Mouse (Mus musculus): ENCODE measurements around the gene Emc6. TPM values are rescaled to one million over a fixed set of nuclear protein-coding genes. Genes with fewer than 3 reads are reported as not detected.

Emc6 gene
- total and polyA plus RNA-seq, 3 experiments, result 50.5 to 98.5 (median 80.5) TPM

DNA sequence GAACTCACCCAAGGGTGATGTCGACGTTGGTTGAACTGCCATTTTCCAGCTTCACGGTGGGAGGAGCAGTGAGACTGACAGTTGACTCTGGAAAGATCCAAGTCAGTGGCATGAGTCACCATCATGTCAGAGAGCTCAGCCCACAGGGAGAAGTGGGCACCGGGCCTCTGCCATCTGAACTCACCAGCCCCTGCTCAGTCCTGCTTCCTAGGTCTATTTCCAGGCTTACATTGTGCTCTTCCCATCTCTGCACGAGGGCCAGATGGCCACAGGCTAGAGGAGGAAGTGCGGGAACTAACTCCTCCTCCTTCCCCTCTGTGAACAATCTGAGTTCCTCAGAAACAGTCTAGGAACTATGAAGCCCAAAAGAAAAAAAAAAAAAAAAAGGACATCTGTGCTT, 16.2 kb upstream of the Emc6 start:
- Histone ChIP-seq H3K4me3 (no peak overlapping the region), H3K79me2 (replicated peaks; ENCODE audit: control insufficient read depth, insufficient read depth, low read length) (no peaks in the 10 kb centered on the region), H3K27me3 (ENCODE audit: control insufficient read depth, insufficient read depth, low read length) (no peaks in the 10 kb centered on the region), H3K4me1 (ENCODE audit: control insufficient read depth, insufficient read depth, low read length) (peaks cover 2% of the 10 kb centered on the region; the same call in 1 of the 2 replicates), H3K27ac (no peak overlapping the region), H3K36me3 (ENCODE audit: control insufficient read depth, insufficient read depth, low read length) (no peaks in the 10 kb centered on the region), H3K9ac (ENCODE audit: low read depth, low read length) (no peak overlapping the region)
- 54% methylated on average over 6 of the region's 6 CpGs for WGBS
- TF ChIP-seq CTCF (IDR thresholded peaks at IDR 0.05) (no peak), POLR2A (IDR thresholded peaks at IDR 0.05; ENCODE audit: insufficient read depth, low read depth, low read length) (no peak), EP300 (IDR thresholded peaks at IDR 0.05; ENCODE audit: insufficient read depth, low read depth, low read length) (no peak)
- peak in 1 of 2 experiments; percentile 40 for DNase-seq
- intact Hi-C loops (cut with DNase I), result no loop called here

DNA sequence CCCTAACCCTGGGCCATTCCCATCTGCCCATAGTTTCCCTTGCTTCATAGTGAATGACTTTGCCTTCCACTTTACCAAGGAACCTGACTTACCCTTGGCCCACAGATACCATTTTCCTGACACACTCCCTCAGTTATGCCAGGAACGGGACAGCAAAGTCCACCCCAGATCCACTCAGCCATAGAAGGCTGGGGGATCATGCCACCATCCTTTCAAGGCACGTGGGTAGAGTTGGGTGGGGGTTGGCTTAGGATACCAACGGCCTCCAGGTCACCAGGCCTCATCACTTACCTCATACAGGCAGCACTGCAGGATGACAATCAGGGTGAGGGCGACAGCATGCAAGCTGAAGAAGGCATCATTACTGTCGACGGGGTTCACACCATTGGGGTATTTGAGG, 10.4 kb upstream of the Emc6 start:
- Histone ChIP-seq H3K27me3 (ENCODE audit: control insufficient read depth, insufficient read depth, low read length) (no peaks in the 10 kb centered on the region), H3K4me3 (no peak overlapping the region), H3K9ac (ENCODE audit: low read depth, low read length) (no peak overlapping the region), H3K36me3 (ENCODE audit: control insufficient read depth, insufficient read depth, low read length) (no peaks in the 10 kb centered on the region), H3K4me1 (ENCODE audit: control insufficient read depth, insufficient read depth, low read length) (no peaks in the 10 kb centered on the region), H3K27ac (no peak overlapping the region), H3K79me2 (replicated peaks; ENCODE audit: control insufficient read depth, insufficient read depth, low read length) (no peaks in the 10 kb centered on the region)
- TF ChIP-seq EP300 (IDR thresholded peaks at IDR 0.05; ENCODE audit: insufficient read depth, low read depth, low read length) (no peak), CTCF (IDR thresholded peaks at IDR 0.05) (no peak), POLR2A (IDR thresholded peaks at IDR 0.05; ENCODE audit: insufficient read depth, low read depth, low read length) (no peak)
- WGBS, result 86% methylated on average over 6 of the region's 6 CpGs
- DNase-seq, result no peak
- intact Hi-C loops (cut with DNase I), result no loop called here

DNA sequence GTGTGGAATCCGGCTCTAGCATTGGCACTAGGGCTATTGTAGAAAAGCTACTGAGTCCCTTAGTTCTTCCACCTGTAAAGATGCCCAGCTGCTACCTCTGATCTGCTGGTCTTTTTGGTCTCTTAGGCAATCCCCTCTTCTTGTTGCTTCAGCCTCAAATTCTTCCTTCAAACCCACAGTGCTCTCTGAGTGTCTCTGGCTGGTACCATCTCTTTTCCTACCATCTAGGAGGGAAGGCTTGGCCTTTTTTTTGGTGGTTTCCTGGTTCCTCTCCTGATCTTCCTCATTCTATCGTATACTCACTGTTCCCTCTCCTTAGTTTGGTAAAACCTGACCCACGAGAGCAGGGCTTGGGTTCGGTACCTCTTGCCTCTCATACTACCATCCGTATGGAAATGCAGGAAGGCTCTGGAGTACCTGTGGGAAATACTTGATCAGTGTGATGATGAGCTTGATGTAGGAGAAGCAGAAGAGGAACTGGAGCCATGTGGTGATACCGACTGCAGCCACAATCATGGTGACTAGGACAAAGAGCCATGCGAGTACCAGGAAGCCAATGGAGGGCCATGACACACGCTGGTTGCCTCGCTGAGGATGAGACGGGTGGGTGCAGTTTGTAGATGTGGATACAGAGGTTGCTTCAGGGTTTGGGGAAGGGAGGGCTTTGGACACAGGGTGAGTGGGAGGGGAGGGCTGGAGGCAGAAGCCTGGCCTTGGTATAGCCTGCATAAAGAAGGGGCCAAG, 9.2 kb upstream of the Emc6 start:
- intact Hi-C loops (cut with DNase I), result no loop called here
- no peak for DNase-seq
- Histone ChIP-seq H3K4me1 (ENCODE audit: control insufficient read depth, insufficient read depth, low read length) (no peaks in the 10 kb centered on the region), H3K36me3 (ENCODE audit: control insufficient read depth, insufficient read depth, low read length) (no peaks in the 10 kb centered on the region), H3K27me3 (ENCODE audit: control insufficient read depth, insufficient read depth, low read length) (no peaks in the 10 kb centered on the region), H3K9ac (ENCODE audit: low read depth, low read length) (no peak overlapping the region), H3K79me2 (replicated peaks; ENCODE audit: control insufficient read depth, insufficient read depth, low read length) (no peaks in the 10 kb centered on the region), H3K4me3 (no peak overlapping the region), H3K27ac (no peak overlapping the region)
- TF ChIP-seq POLR2A (IDR thresholded peaks at IDR 0.05; ENCODE audit: insufficient read depth, low read depth, low read length) (no peak), CTCF (IDR thresholded peaks at IDR 0.05) (no peak), EP300 (IDR thresholded peaks at IDR 0.05; ENCODE audit: insufficient read depth, low read depth, low read length) (no peak)
- WGBS, result 86% methylated on average over 10 of the region's 10 CpGs

GRCm38 (mm10) chr11:73177895-73178294, 1.1 kb upstream of the Emc6 start:
- 0% methylated on average over 2 of the region's 2 CpGs for WGBS
- Histone ChIP-seq H3K4me1 (ENCODE audit: control insufficient read depth, insufficient read depth, low read length) (peaks cover 7% of the 10 kb centered on the region), H3K27ac (peak overlapping the region; percentile 99), H3K36me3 (ENCODE audit: control insufficient read depth, insufficient read depth, low read length) (peaks cover 5% of the 10 kb centered on the region), H3K79me2 (replicated peaks; ENCODE audit: control insufficient read depth, insufficient read depth, low read length) (peaks cover 2% of the 10 kb centered on the region), H3K9ac (ENCODE audit: low read depth, low read length) (peak overlapping the region; percentile 87), H3K4me3 (peak overlapping the region; percentile 94), H3K27me3 (ENCODE audit: control insufficient read depth, insufficient read depth, low read length) (no peaks in the 10 kb centered on the region)
- TF ChIP-seq POLR2A (IDR thresholded peaks at IDR 0.05; ENCODE audit: insufficient read depth, low read depth, low read length) (no peak), CTCF (IDR thresholded peaks at IDR 0.05) (no peak)
- no peak for DNase-seq
- intact Hi-C loops (cut with DNase I), result loop anchor here (1.0 kb wide), 1 partner anchor 40 kb away; the partner anchor contains the start of gene Haspin

GRCm38 (mm10) chr11:73177509-73177875, 655 bp upstream of the Emc6 start:
- Histone ChIP-seq H3K36me3 (ENCODE audit: control insufficient read depth, insufficient read depth, low read length) (peaks cover 7% of the 10 kb centered on the region), H3K9ac (ENCODE audit: low read depth, low read length) (peak overlapping the region; percentile 87), H3K27ac (peak overlapping the region; percentile 99), H3K79me2 (replicated peaks; ENCODE audit: control insufficient read depth, insufficient read depth, low read length) (peaks cover 2% of the 10 kb centered on the region), H3K27me3 (ENCODE audit: control insufficient read depth, insufficient read depth, low read length) (no peaks in the 10 kb centered on the region), H3K4me1 (ENCODE audit: control insufficient read depth, insufficient read depth, low read length) (peaks cover 10% of the 10 kb centered on the region), H3K4me3 (peak overlapping the region; percentile 94)
- 0 out of 2 replicates have a peak, but pooled peaks have one; percentile 28 for TF ChIP-seq EP300 (IDR thresholded peaks at IDR 0.05; ENCODE audit: insufficient read depth, low read depth, low read length)
- no peak for TF ChIP-seq CTCF (IDR thresholded peaks at IDR 0.05)
- peak; percentile 87 to 88 for DNase-seq
- 2% methylated on average over 28 of the region's 28 CpGs for whole genome bisulfite sequencing
- intact Hi-C loops (cut with DNase I), result loop anchor here (1.0 kb wide), 1 partner anchor 39 kb away; the partner anchor contains the start of gene Haspin

DNA sequence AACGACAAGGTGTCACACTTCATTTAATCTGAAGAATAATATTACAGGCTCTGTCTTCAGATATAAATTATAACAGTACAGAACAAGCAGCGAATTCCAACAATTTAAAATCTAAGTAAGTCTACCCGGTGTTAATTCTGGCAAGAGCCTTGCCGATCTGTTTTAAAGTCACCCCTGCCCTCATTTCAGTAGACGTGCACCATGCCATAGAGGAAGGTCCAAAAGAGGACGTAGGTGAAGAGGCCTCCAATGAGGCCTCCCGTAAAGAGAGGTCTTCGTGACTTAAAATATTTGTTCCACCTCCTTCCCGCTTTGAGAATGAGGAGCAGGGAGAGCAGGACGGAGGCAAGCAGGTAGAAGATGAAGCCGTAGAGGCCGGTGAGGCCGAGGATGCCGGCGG, 651 bp downstream of the Emc6 start:
- Histone ChIP-seq H3K27ac (peak overlapping the region; percentile 99), H3K79me2 (replicated peaks; ENCODE audit: control insufficient read depth, insufficient read depth, low read length) (peaks cover 2% of the 10 kb centered on the region), H3K36me3 (ENCODE audit: control insufficient read depth, insufficient read depth, low read length) (peaks cover 10% of the 10 kb centered on the region), H3K4me3 (peak overlapping the region; percentile 94), H3K9ac (ENCODE audit: low read depth, low read length) (peak overlapping the region; percentile 91), H3K27me3 (ENCODE audit: control insufficient read depth, insufficient read depth, low read length) (no peaks in the 10 kb centered on the region), H3K4me1 (ENCODE audit: control insufficient read depth, insufficient read depth, low read length) (peaks cover 21% of the 10 kb centered on the region)
- intact Hi-C loops (cut with DNase I), result no loop called here
- WGBS, result under 1% methylated on average over 15 of the region's 15 CpGs
- TF ChIP-seq POLR2A (IDR thresholded peaks at IDR 0.05; ENCODE audit: insufficient read depth, low read depth, low read length) (no peak), EP300 (IDR thresholded peaks at IDR 0.05; ENCODE audit: insufficient read depth, low read depth, low read length) (no peak), CTCF (IDR thresholded peaks at IDR 0.05) (no peak)
- no peak for DNase-seq
